Mouse (Mus musculus): Measurements from ENCODE around the gene Cd80.

Cd80 gene

GRCm38 (mm10) chr16:38448458-38448857 is 6.9 kb upstream of the Cd80 start:
- no peak for DNase-seq (ENCODE audit: low spot score in 2 of 2)

- no peak for DNase-seq (ENCODE audit: low spot score in 2 of 2)
Observed at GRCm38 (mm10) chr16:38450707-38451106, 4.7 kb upstream of the Cd80 start.

DNA sequence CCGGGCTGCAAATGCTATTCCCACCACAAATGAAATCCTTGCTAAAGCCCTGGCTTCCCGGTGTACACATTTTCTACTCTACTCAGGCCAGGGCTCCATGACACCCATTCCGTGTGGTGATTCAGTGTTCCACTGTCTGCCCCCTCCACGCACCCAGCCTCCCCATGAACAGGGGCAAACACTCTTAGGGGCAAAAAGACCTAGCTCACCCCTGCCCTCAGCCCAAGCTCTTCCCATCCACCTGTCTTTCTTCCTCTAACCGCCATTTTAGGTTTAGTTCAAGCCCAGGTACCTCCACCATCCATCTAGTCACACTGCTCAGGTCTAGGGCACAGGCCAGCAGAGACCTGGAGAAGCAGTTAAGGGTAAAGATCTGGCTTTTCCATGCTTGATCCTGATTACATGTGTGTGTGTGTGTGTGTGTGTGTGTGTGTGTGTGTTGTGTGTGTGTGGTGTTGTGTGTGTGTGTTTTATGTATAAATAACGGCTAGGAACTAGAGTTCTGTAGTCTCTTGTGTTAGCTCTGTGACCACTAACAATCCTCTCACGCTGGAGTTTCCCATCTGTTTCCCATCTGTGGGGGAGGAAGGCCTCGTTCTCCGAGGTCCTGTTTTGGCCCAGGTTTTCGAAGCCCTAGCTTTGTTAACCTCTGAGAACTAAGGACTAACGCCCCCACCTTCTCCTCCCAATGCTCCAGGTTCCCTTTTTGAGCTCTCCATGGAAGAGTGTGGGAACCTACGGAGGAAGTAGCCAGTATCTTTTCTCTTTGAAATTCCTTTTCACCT is 3.7 kb upstream of the Cd80 start:
- no peak for DNase-seq (ENCODE audit: low spot score in 2 of 2)

DNA sequence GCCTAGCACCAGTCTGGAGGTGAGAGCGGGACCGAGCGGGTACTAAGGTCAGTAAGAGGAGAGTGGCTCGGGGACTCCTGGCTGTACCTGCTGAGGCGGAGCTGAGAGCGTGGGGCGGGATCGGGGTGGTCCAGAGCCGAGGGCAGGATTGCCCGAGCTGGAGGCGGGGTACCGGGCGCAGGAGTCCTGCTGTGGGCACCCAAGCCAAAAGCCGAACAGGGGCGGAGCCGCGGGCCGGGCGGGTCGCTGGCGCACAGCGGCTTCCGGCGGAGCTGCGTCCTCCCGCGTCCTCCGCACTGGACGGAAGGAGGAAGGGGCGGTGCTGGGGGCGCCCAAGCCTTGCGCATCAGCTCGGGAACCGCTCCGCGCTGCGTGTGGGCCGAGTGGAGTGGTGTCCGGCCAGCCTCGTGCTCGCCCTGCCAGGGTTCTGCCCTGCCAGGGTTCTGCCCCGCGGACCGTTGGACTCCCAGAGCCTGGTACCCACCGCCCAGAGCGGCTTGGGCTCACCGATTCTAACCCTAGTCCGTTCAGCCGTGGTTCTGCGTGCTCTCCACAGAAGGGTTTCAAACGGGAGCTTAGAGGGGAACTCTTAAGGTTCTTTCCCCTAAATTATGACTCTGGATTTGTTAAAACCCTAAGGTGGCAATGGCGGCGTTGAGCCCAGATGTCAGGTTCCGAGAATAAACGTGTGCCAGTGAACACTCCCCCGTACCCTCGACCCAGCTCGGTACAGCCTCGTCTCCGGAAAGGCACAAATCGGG is 2.7 kb upstream of the Cd80 start, which contains the start of gene Adprh:
Adprh (minus strand) TSS at position 262 of the 761 bp plus-strand sequence.
- peak; percentile 83 to 89 for DNase-seq (ENCODE audit: low spot score in 2 of 2)

DNA sequence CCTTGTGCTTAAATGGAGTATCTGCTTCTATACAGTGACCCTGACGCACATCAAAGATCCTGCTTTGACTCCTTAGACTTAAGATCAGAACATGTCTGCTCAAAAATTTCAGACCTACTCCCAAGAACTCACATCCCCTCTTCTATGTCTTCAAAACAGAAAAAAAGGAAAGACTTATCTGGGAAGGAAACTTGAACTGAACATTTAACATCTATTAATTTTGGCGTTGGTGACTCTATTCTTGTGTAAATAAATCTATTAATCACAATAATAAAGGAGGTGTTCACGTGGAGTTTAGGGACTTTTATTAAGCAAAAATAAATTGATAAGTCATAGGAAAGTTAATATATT is 2.2 kb upstream of the Cd80 start:
- DNase-seq (ENCODE audit: low spot score in 2 of 2): no peak

DNA sequence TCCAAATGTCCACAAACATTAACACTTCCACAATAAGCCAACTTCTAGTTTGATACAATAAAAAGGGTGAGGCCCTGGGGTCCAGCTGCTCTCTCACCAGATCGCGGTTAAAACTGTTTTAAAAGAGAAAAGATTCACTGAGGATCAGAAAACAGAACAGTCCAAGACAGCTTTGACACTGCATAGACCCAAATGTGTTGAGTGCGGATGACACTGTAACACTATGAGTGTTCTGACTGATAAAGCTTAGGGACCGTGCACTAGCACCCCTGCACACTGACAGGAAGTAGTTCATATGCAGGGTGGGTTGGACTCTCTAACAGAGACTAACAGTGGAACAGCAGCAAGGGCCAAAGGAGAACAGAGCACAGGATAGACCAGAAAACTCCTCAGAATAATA is 1.4 kb upstream of the Cd80 start:
- no peak for DNase-seq (ENCODE audit: low spot score in 2 of 2)

DNA sequence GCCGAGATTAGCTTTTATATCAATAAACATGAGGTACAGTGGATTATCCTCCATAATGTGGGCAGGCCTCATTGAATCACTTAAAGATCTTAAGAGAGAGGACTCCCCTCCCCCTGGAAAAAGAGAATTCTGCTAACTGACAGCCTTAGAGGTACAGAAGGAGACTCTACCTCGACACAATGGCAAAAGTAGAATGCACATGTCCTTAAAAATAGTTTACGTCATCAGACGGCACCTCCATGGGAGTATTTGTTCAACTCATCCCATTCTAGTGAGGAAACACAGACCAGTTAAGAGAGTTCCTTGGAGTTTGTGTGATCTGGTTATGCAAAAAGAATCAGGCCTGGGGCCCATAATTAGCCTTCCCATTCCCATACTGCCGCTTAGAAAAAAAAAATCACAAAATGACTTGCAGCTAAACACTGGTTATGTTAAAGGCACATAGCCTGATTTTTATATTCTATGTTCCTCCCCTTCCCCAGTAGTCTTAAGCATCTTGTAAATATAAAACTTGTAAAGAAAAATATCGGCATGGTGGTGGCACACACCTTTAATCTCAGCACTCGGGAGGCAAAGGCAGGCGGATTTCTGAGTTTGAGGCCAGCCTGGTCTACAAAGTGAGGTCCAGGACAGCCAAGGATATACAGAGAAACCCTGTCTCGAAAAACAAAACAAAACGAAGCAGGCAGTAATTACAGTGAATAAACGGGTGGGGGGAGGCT is 667 bp upstream of the Cd80 start:
- no peak for DNase-seq (ENCODE audit: low spot score in 2 of 2)

DNA sequence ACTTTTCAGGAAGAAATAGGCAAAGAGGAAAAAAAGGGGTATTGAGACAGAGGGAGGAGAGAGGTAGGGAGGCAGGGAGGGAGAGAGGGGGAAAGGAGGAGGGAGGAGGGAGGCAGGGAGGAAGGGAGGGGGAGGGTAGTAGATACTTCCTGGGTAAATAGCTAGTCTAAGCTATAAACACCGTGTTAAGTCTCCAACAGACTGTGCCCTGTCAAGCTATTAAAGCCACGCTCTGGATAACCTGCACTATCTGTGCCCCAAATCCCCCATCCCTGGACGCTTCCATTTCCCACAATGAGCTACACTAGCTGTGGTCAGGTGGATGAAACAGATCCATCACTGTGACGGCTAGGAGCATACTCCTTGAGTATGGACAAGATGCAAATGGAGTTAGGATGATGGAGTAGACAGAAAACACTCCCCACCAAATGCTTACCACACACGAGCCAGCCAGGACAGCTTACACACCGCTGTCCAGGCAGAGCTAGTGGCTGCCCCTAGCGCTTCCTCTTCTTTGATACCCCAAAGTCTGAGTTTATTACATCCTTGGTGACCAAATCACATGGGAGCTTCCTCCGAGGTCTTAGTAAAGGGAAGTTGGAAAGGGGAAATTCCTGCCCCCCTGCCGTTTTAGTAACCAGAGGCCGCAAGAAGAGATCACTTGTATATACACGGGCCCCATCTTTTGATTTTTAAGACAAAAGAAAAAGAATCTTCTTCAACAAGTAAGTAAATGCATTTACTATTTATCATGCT is 1.6 kb downstream of the Cd80 start:
- no peak for DNase-seq (ENCODE audit: low spot score in 2 of 2)

DNA sequence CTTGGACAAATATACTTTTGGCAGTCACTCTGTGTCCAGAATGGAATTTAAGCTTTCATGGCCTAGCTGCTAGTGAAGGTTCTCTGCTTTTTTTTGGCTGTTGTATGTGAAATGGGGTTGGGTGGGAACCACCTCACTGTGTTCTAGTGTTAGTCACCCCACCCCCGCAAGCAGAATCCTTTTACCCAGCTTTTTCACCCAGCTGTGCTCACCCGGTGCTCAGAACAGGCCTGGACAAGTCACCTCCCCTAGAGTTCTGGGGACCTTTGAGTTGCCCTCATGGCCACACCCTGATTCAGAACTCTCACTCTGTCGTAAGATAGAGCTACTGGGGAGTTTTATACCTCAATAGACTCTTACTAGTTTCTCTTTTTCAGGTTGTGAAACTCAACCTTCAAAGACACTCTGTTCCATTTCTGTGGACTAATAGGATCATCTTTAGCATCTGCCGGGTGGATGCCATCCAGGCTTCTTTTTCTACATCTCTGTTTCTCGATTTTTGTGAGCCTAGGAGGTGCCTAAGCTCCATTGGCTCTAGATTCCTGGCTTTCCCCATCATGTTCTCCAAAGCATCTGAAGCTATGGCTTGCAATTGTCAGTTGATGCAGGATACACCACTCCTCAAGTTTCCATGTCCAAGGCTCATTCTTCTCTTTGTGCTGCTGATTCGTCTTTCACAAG is 3.4 kb downstream of the Cd80 start:
- no peak for DNase-seq (ENCODE audit: low spot score in 2 of 2)

DNA sequence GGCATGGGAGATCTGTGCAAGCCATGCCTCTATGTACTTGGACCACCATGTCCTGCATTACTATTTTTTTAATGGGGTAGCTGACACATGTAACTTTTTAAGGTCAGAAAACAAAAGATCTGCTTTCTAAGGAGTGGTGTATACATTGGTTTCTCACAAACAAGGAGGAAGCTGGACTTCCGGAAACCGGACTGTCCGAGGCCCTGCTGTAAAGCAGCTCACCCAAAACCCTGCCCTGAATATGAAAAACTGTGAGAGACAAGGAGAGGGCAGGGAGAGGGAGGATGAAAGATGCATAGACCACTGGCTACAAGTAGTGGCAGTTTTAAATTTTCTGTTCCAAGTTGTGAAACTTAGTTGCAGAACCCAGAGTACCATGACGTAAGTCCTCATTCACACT is 4.6 kb downstream of the Cd80 start:
- no peak for DNase-seq (ENCODE audit: low spot score in 2 of 2)

GRCm38 (mm10) chr16:38461749-38462148 is 6.4 kb downstream of the Cd80 start:
- no peak for DNase-seq (ENCODE audit: low spot score in 2 of 2)

- DNase-seq (ENCODE audit: low spot score in 2 of 2): no peak
Observed at GRCm38 (mm10) chr16:38462161-38462560, 6.8 kb downstream of the Cd80 start.

GRCm38 (mm10) chr16:38463305-38463704 is 7.9 kb downstream of the Cd80 start:
- DNase-seq (ENCODE audit: low spot score in 2 of 2): no peak

- DNase-seq (ENCODE audit: low spot score in 2 of 2): no peak
Observed at GRCm38 (mm10) chr16:38466089-38466488, 10.7 kb downstream of the Cd80 start.

DNA sequence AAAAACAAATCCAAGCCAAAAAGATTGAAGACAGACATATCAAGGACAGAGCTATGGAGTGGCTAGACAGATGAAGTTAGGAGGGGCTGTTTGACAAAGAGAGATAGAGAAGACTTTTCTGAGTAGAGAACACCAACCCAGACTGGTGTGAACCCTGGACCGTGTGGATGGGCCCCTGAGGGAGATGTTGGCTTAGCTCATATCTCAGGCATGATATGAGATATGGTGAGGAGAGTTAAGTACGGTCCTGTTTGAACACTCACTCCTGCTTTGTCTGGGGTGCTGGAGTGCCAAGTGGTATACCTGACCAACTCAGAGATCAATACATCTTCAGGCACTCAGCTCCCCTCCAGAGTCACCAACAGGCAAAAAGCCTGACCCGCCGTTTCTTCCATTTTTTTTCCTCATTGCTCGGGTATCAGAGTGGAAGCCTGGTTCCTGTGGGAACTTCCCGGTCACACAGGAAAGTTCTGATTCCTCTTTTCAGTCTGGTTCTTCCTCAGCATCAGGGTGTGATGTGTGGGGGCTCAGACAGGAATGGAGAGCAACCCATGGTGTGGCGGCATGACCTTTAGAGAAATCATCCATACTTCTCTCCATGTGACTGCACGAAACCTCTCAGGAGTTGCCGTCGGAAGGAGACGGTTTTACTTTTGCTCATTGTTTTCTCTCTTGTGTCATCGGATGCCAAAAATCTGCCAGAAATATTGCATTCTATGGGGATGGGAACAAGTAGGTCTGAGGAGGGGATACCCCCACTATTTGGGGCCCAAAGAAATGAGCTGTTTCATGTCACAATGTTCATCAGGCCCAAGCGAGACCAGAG is 11.9 kb downstream of the Cd80 start:
- DNase-seq (ENCODE audit: low spot score in 2 of 2): no peak

DNA sequence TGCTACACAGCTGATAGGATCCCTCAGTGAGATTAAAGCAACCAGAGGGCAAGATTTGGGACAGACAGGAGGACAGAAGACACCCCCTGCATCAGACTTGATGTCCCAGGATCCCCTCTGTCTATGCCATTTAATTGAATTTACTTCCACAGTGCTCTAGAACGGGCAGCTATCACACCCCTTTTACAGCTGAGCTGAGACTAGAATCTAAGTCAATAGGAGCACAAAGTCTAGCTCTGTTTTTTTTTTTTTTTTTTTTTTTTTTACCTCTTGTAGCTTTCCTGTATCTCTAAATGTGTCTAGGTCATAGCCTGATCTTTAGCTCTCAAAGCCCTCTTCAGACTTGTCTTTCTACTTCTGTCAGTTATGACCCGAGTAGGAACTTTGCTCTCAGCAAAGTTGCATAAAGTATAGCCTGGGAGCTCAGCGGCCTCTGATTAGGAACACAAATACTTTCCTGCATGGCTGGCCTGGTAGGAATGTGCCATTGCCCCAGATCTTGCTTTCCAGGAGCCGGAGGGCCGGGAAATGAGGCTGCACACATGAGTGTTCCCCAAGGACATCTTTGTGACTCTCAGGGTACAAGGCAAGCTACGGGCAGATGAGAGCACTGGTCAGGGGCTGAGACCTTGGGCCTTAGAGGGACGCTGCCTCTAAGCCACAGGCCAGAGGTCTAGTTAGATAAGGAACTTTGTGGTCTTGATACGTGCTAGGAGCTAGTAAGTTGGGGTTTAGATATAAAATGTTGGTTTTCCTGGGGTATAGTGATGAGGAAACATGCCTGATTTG is 12.8 kb downstream of the Cd80 start:
- no peak for DNase-seq (ENCODE audit: low spot score in 2 of 2)

GRCm38 (mm10) chr16:38468706-38469018 is 13.3 kb downstream of the Cd80 start:
- DNase-seq (ENCODE audit: low spot score in 2 of 2): no peak

GRCm38 (mm10) chr16:38469437-38469836 is 14.1 kb downstream of the Cd80 start:
- DNase-seq (ENCODE audit: low spot score in 2 of 2): no peak

GRCm38 (mm10) chr16:38471697-38472506 is 16.5 kb downstream of the Cd80 start:
- no peak for DNase-seq (ENCODE audit: low spot score in 2 of 2)
